Mouse (Mus musculus) cortical plate, adult 2 months (tissue): ENCODE results near the gene Lrrk1.

Experiments
- CTCF ChIP-seq: fragments of 200-500 bp; IDR thresholded peaks from 2 replicates; pipeline ENCODE4 v1.5.1; 2011; ENCODE audit warnings: mild to moderate bottlenecking, control low read depth, low read length; ENCODE audit not compliant: insufficient read depth; ENCODE audit errors: extremely low read depth
- POLR2A ChIP-seq: fragments of 200-500 bp; IDR thresholded peaks from 2 replicates; pipeline ENCODE4 v1.6.1; 2011; ENCODE audit warnings: mild to moderate bottlenecking, low read length, control low read depth; ENCODE audit not compliant: insufficient read depth; ENCODE audit errors: extremely low read depth

- TF ChIP-seq POLR2A, result no peak
- no peak for TF ChIP-seq CTCF
Measured at GRCm38 (mm10) chr7:66227814-66228609, 160.1 kb downstream of the Lrrk1 start.
